Mouse (Mus musculus): ENCODE measurements around the gene Lsm4. TPM values are rescaled to one million over a fixed set of nuclear protein-coding genes. Genes with fewer than 3 reads are reported as not detected.
A peak's percentile ranks its signal among the peaks of the same experiment; 100 is the strongest.

Lsm4 gene
- polyA plus RNA-seq, 1 experiment, result 569 TPM

DNA sequence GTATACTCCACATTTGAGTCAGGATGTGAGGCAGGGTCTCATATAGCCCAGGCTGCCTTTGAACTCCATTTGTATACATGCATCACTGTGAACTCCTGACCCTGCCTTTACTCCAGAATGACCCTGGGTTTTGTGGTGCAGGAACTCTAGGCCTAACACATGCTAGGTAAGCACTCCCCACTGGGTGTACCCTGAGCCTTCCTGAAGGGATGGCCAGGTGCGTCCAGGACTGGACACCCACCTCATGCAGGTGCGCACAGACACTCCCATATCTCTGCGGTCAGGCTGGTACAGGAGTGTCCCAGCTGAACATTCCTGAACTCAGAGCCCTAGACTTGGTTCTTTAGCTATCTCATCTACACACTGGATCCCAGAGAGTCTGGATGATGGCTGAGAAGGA, 1.1 kb downstream of the Lsm4 start:
- TF ChIP-seq FLI1 (IDR thresholded peaks at IDR 0.05; ENCODE audit: low read length), result no peak
- no peak for TF ChIP-seq GATA1 (IDR thresholded peaks at IDR 0.05; ENCODE audit: borderline replicate concordance, low read length)
- H3K4me3 ChIP-seq (replicated peaks), result peak overlapping the region; percentile 95
- peaks cover 30% of the 10 kb centered on the region for H3K36me3 ChIP-seq (replicated peaks; ENCODE audit: low read length)
- H3K9me3 ChIP-seq, result peaks cover 6% of the 10 kb centered on the region; the same call in 1 of the 2 replicates
- H3K4me1 ChIP-seq, result peaks cover 74% of the 10 kb centered on the region
- no peaks in the 10 kb centered on the region for H3K27me3 ChIP-seq (replicated peaks)

DNA sequence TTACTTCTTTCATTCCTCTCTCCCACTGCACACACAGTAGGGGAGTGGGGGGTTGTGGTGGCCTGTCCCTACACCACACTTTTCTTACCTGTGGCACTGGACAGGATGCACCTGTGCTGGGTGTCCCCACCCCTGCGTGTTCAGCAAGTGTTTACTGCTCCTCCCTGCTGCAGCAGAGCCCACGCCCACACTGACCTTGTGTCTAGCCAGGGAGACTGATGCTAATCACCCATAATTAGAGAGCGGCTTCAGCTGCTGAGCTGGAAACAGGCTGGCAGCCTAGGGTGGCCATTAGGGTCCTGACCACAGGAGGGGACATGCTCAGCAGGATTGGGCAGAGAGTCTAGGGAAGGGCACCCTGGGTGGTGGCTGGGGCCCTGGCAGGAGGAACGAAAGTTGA, 1.7 kb downstream of the Lsm4 start:
- no peaks in the 10 kb centered on the region for H3K27me3 ChIP-seq (replicated peaks)
- peaks cover 80% of the 10 kb centered on the region for H3K4me1 ChIP-seq
- H3K9me3 ChIP-seq, result peaks cover 6% of the 10 kb centered on the region; the same call in 1 of the 2 replicates
- TF ChIP-seq FLI1 (IDR thresholded peaks at IDR 0.05; ENCODE audit: low read length) (no peak), GATA1 (IDR thresholded peaks at IDR 0.05; ENCODE audit: borderline replicate concordance, low read length) (no peak)
- peak overlapping the region; percentile 95 for H3K4me3 ChIP-seq (replicated peaks)
- H3K36me3 ChIP-seq (replicated peaks; ENCODE audit: low read length), result peaks cover 37% of the 10 kb centered on the region

DNA sequence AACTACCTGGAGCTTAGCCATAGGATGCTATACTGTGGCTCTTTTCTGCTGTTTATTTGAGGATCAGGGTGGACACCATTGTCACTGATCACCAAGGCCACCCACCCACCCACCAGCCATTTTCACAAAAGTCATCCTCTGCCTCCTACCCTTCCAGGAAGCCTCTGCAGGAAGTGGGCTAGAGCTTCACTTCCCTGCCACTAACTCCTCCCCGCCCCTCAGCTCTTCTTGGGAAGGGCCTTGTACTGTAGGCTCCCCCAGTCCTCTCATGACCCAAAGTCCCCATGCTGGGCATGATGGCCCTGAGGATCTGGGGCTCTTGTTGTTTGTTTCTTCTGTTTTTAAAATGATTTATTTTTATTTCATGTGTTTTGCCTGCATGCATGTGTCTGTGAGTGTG, 2.3 kb downstream of the Lsm4 start:
- Histone ChIP-seq H3K4me1 (peaks cover 86% of the 10 kb centered on the region), H3K4me3 (replicated peaks) (peak overlapping the region; percentile 95), H3K27me3 (replicated peaks) (no peaks in the 10 kb centered on the region), H3K9me3 (peaks cover 6% of the 10 kb centered on the region; the same call in 1 of the 2 replicates), H3K36me3 (replicated peaks; ENCODE audit: low read length) (peaks cover 43% of the 10 kb centered on the region)
- TF ChIP-seq GATA1 (IDR thresholded peaks at IDR 0.05; ENCODE audit: borderline replicate concordance, low read length) (no peak), FLI1 (IDR thresholded peaks at IDR 0.05; ENCODE audit: low read length) (no peak)

DNA sequence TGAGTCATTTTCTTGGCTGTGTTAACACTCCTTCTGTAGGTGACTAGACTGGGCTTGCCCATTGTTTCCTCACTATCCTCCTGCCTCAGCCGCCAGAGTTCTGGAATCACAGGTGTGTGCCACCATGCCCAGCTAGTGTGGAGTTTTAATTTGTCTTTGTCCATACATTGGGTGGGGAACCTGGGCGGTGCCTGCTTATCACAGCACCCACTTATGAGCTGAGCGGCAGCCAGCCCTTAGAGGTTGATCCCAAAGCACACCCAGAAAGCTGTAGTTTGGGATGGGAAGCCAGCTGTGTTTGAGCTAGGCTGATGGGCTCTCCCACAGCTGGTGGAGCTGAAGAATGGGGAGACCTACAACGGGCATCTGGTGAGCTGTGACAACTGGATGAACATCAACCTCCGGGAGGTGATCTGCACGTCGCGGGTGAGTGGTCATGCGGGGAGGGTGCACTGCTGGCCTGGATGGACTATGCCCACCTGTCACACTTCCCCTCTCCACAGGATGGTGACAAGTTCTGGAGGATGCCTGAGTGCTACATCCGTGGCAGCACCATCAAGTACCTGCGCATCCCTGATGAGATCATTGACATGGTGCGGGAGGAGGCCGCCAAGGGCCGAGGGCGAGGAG, 4.5 kb downstream of the Lsm4 start:
- no peak for TF ChIP-seq GATA1 (IDR thresholded peaks at IDR 0.05; ENCODE audit: borderline replicate concordance, low read length)
- TF ChIP-seq FLI1 (IDR thresholded peaks at IDR 0.05; ENCODE audit: low read length), result no peak
- Histone ChIP-seq H3K36me3 (replicated peaks; ENCODE audit: low read length) (peaks cover 46% of the 10 kb centered on the region), H3K9me3 (peaks cover 6% of the 10 kb centered on the region; the same call in 1 of the 2 replicates), H3K4me1 (peaks cover 89% of the 10 kb centered on the region), H3K4me3 (replicated peaks) (peak overlapping the region; percentile 72), H3K27me3 (replicated peaks) (no peaks in the 10 kb centered on the region)

DNA sequence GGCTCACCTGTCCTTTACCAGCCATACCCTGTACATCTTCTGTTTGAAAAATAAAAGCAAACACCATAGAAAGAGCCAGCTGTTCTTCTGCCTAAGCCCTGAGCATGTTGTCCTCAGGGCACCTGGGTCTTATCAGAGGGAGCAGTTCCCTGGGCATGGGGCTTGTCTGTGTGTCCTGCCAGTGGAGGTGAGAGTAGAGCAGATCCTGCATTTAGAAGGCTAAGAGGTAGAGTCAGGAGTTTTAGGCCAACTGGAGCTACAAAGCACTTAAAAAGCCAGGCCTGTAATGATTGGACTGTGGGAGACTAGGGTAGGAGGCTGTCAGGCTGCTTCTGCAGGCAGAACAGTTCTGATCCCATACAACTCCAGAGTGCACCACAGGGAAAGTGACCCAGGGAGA, 5.6 kb downstream of the Lsm4 start:
- Histone ChIP-seq H3K36me3 (replicated peaks; ENCODE audit: low read length) (peaks cover 46% of the 10 kb centered on the region), H3K4me1 (peaks cover 89% of the 10 kb centered on the region)

DNA sequence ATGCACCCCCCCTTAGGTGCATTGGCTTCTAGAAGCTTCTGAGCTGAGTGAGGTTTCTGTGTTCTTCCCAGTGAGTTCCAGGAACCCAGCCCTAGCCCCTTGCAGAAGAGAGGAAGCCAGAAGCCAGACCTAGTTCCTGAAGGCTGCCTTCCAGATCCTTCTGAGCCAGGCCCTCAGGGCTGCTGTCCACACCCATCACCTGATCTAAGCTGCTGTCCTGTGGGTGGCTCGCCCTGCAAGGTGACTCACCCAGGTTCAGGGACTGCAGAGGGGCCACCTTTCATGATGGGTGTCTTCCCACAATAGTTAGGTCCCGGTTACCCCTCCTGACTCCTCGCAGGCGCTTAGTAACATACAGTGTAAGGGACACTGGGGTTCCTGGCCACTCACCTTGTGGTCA, 6.4 kb downstream of the Lsm4 start:
- peak overlapping the region; percentile 60 for H3K4me3 ChIP-seq (replicated peaks)
- TF ChIP-seq GATA1 (IDR thresholded peaks at IDR 0.05; ENCODE audit: borderline replicate concordance, low read length) (no peak), FLI1 (IDR thresholded peaks at IDR 0.05; ENCODE audit: low read length) (no peak)
- peaks cover 2% of the 10 kb centered on the region for H3K27me3 ChIP-seq (replicated peaks)
- H3K36me3 ChIP-seq (replicated peaks; ENCODE audit: low read length), result peaks cover 46% of the 10 kb centered on the region
- H3K4me1 ChIP-seq, result peaks cover 89% of the 10 kb centered on the region
- peaks cover 6% of the 10 kb centered on the region; the same call in 1 of the 2 replicates for H3K9me3 ChIP-seq

More for the DNA sequence above, 5.6 kb downstream of the Lsm4 start:
- peak overlapping the region; percentile 60 for H3K4me3 ChIP-seq (replicated peaks)
- no peaks in the 10 kb centered on the region for H3K27me3 ChIP-seq (replicated peaks)
- peaks cover 6% of the 10 kb centered on the region; the same call in 1 of the 2 replicates for H3K9me3 ChIP-seq
- no peak for TF ChIP-seq GATA1 (IDR thresholded peaks at IDR 0.05; ENCODE audit: borderline replicate concordance, low read length)

DNA sequence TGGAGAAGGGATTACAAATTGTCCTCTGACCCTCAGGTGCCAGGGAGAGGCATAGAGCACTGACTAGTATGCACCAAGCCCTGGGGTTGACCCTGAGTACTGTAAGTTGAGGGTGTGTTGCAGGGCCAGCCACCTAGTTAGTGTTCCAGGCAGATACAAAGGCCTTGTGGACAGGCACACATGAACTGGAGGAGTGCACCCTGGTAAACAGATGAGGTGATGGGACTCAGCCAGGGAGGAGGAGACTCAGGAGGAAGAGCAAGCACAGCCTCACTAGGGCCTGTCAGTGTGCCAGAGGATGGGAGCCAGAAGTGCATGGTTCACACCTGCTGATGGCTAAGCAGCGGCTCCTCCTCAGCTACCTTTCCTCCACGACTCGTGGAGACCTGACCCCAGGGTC, 7.0 kb downstream of the Lsm4 start:
- no peak for TF ChIP-seq GATA1 (IDR thresholded peaks at IDR 0.05; ENCODE audit: borderline replicate concordance, low read length)
- no peak for TF ChIP-seq FLI1 (IDR thresholded peaks at IDR 0.05; ENCODE audit: low read length)
- Histone ChIP-seq H3K36me3 (replicated peaks; ENCODE audit: low read length) (peaks cover 46% of the 10 kb centered on the region), H3K4me1 (peaks cover 85% of the 10 kb centered on the region), H3K4me3 (replicated peaks) (peak overlapping the region; percentile 34), H3K27me3 (replicated peaks) (peaks cover 3% of the 10 kb centered on the region), H3K9me3 (peaks cover 6% of the 10 kb centered on the region; the same call in 1 of the 2 replicates)

DNA sequence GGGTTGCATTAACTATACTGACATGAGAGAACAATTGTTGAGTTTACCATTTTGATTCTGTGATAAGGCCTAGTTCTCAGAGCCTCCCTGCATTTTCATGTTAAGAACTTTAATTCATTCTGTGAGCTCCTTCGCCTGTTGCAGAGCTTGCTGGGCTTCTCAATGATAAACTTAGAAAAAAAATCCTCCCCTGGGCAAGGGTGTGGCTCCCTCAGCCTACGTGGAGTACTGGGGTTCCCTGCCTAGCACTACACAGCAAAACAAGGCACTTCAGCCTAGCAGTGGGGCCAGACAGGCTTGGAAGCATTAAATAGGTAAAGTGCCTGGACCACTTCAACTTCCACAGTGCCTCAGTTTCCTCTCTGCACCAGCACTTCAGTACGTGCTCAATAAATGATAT, 8.4 kb downstream of the Lsm4 start:
- TF ChIP-seq FLI1 (IDR thresholded peaks at IDR 0.05; ENCODE audit: low read length) (no peak), GATA1 (IDR thresholded peaks at IDR 0.05; ENCODE audit: borderline replicate concordance, low read length) (no peak)
- H3K4me1 ChIP-seq, result peaks cover 85% of the 10 kb centered on the region
- peaks cover 6% of the 10 kb centered on the region; the same call in 1 of the 2 replicates for H3K9me3 ChIP-seq
- peaks cover 10% of the 10 kb centered on the region for H3K27me3 ChIP-seq (replicated peaks)
- peaks cover 40% of the 10 kb centered on the region for H3K36me3 ChIP-seq (replicated peaks; ENCODE audit: low read length)
- no peak overlapping the region for H3K4me3 ChIP-seq (replicated peaks)

DNA sequence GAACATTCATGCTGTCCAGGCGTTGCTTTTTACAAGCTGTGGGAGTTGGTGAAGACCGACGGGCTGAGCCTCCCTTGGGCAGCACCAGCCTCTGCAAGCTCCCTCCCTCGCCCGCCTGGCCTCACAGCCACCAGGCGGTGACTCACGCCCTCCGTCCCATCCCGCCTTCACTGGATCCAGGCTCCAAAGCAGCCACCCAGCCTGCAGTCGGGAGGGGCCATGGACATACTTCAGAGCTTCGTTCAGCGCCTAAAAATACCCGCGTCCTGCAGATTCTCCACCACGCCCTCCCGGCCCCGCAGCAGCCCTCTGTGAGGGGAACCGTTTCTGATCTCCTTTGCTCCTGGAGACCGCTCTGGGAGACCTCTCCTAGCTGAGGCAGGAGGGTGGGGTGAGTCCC, 9.1 kb downstream of the Lsm4 start:
- peaks cover 11% of the 10 kb centered on the region for H3K27me3 ChIP-seq (replicated peaks)
- peak overlapping the region; percentile 50 for H3K4me3 ChIP-seq (replicated peaks)
- peaks cover 81% of the 10 kb centered on the region for H3K4me1 ChIP-seq
- TF ChIP-seq GATA1 (IDR thresholded peaks at IDR 0.05; ENCODE audit: borderline replicate concordance, low read length) (no peak), FLI1 (IDR thresholded peaks at IDR 0.05; ENCODE audit: low read length) (no peak)
- H3K9me3 ChIP-seq, result peaks cover 6% of the 10 kb centered on the region; the same call in 1 of the 2 replicates
- peaks cover 35% of the 10 kb centered on the region for H3K36me3 ChIP-seq (replicated peaks; ENCODE audit: low read length)

DNA sequence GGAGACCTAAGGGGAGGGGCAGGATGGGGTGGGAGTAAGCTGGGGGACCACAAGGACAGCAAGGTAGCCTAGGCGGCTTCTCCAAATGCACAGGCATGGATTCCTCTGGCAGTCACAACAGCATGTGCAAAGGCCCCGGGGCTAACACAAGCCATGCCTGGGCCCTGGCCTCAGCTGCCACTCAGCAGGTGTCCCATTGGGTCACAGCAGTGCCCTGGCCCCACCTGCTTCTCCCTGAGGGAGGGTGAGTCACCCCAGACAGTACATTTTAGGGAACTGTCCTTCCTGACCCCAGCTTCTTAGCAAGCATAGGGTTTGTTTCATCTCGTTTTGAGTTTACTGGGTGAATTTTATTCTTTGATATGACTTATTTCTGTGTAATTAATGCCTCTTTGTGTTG, 9.6 kb downstream of the Lsm4 start:
- Histone ChIP-seq H3K36me3 (replicated peaks; ENCODE audit: low read length) (peaks cover 30% of the 10 kb centered on the region), H3K9me3 (peaks cover 6% of the 10 kb centered on the region; the same call in 1 of the 2 replicates), H3K4me1 (peaks cover 78% of the 10 kb centered on the region), H3K4me3 (replicated peaks) (no peak overlapping the region), H3K27me3 (replicated peaks) (peaks cover 15% of the 10 kb centered on the region)
- TF ChIP-seq GATA1 (IDR thresholded peaks at IDR 0.05; ENCODE audit: borderline replicate concordance, low read length) (no peak), FLI1 (IDR thresholded peaks at IDR 0.05; ENCODE audit: low read length) (no peak)

Data from megakaryocyte, embryonic 14.5 days (primary cell).